Mouse (Mus musculus): ENCODE data around the gene Plcg1.

The Plcg1 gene

DNA sequence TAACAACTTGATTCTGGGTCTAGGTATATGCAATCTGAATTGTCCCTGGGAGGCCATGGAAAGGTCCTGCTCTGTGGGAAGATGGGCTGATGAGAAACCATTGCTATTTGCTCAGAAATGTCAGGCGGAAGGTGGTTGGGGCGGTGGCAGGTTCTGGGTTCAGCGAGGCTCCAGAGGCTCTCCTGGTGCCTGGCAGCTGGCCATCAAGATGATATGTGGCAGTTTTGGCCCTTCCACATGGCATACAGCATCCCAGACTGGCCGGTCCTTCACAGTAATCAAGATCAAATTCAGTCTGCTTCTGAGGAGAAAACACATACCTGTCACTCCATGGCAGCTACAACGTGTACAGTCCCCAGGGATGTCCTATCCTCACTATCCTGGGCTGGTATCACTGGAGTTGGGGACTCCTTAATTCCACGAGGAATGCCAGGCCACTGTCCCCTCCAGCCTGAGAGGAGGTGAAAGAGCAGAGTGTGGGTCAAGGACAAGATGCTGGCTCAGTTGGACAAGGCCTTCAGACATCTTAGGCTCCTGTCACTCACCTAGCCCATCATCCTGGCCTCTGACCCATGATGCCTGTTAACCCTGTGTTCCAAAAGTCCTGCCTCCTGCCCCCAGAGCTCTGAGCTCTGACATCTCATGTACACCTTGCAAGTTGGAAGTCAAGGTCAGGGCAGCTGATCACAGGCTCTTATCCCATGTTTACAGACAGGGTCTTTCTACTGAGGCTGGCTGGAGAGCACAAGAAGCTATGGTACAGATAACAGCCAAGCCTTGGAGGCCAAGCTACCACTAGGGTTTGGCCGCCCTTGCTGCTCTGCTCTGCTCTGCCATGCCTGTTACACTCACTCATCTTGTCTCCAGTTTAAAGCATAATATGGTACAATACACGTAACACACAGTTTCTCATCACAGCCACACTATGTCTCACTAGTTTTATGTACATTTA, 40.5 kb downstream of the Plcg1 start:
- DNase-seq, result no peak

DNA sequence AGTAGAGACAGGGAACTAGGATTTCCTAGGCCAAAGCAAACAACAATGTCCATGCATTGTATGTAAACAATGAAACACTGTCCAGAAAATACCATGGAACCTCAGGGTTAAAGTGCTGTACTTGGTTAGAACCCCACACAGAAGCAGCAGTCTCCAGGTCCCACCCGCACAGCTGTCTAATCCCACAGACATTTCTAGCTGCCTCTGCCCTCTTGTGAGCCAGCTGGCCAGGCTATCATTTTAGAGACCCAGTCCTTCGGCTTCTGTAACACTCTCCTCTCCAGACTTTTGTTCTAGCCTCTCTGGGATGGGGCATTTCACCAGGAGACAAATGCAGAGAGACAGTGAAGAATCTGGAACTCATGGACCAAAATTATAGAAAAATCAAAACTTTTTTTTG, 46.9 kb downstream of the Plcg1 start:
- DNase-seq, result no peak

DNA sequence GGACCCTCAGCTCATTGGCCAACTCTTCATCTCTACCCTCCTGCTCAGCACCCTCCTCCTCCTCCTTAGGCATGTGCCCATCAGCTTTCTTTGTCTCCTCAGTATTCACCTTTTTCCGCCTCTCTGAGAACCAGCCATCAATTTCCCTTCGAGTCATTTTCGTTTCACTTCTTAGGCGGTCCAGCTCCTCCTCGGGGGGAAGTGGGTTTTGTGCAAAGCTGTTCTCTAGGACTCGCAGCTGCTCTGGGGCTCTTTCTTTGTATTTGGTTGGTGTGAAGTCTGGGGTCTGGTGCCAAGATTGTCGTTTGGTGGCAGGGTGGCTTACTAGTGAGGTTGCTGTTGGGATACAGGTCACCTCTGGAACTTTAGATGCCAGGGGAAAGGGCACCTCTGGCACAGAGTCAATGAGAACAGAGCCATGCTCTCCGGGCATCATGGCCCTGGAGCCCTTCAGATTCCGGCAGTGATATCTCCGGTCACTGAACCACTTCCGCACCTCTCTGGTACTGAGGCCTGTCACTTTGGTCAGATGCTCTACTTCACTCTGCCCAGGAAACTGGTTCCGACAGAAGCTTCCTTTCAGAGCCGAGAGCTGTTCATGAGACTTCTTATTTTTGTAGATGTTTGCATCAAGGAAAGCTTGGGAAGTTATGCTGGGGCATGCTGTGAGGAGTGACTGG, 49.2 kb downstream of the Plcg1 start:
- DNase-seq, result no peak

DNA sequence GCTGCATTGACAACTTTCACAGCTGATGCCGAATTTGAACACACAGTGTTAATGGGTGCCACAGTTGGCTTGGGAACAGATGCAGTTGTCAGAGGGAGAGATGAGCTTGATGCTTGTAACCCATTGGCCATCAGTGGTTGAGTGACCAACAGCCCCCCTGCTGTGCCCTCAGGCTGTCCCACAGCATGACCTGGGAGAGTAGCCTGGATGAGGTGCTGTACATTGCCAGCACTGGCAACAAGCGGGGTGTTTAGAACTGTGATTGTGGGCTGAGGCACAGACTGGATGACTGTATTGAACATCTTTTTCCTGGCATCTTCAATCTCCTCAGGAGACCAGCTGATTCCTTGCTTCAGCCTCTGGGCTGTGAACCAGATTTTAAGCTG, 49.7 kb downstream of the Plcg1 start:
- no peak for DNase-seq

DNA sequence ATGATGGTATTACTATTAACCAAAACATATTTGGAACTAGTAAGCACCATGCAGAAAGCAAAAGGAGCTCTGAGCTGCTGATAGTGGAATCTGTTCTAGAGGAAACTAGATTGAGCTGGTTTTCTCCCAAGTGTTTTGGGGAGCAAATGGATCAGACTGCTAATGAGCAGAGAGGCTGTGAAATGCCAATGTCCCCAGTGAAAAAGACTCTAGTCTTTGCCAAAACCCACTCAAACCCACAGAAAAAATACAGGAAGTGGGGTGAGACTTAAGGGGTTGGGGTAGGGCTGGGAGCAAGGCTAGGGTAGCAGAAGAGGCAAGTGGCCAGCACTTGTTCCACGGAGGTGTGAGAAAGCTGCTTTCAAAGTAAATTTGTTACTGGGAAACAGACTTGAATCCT, 55.2 kb downstream of the Plcg1 start:
- peak in 1 of 2 experiments; percentile 33 for DNase-seq

DNA sequence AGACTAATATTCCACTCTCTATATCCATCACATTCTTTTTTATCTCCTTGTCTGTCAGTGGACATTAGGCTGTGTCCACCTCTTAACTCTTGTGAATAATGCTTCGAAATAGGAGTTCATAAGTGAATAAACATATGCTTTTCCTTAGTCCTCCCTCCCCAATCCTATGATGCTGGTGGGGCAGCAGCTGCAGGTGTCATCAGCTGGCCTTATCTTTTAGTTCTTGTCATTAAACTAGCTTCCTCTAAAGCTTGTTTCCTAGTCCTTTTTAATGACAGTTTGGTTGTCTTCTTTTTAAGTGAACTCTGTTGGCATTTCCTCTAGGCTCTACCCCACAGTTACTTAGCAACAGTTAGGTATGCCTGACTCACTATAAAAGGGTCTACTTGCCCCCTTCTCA, 57.9 kb downstream of the Plcg1 start:
- no peak for DNase-seq

DNA sequence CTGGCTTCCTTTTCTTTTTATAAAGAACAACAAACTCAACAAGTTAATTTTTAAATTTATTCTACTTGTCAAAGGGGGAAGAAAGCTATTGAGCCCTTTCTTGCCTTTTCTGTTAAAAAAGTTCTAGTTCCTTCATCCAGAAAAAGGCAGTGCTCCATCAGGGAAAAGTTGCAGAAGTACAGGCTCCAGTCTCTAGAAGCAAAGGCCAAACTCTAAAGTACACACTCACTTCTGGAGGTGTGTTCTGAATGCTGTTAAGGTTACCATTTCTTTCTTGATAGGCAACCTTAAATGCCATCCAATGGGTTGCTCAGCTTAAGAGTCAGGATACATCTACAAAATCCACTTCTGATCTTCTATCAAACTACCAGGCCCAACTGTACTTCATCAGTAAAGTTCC, 58.6 kb downstream of the Plcg1 start:
- DNase-seq, result peak in 1 of 2 experiments; percentile 39

DNA sequence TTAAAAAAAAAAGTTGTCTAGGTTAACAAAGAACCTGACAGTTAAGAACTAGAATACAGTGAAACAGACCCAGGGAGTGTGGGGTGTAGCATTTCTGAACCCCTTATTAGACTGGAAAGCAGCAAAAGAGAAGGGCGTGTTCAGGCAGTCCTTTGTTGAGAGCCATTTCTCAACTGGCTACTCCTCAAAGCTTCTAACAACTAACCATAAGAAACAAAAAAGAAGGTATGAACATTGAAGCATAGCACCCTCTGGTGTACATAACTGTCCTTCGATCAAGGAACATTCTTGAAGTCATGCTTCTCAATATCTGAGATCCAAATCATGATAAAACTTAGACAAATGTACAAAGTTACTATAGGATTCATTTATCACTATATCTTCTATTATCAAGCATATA, 62.0 kb downstream of the Plcg1 start:
- no peak for DNase-seq

DNA sequence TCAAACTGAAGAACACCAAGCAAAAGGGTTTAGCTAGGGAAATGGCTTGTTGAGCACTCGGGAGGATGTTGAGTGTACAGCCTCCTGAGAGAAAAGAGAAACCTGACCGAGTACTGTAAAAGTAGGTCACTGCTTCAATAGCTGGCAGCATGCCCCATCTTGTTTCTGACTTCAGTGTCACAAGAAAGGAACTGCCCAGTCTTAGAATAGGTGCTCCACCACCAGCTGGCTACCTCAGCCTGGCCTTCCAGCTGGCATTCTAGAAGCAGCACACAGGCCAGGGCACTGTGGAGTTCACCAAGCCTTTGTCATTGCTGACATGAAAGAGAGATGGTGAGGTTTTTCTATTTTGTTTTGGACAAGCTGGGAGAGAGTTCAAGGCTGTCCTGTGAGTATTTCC, 65.9 kb downstream of the Plcg1 start:
- DNase-seq, result peak; percentile 78 to 87

DNA sequence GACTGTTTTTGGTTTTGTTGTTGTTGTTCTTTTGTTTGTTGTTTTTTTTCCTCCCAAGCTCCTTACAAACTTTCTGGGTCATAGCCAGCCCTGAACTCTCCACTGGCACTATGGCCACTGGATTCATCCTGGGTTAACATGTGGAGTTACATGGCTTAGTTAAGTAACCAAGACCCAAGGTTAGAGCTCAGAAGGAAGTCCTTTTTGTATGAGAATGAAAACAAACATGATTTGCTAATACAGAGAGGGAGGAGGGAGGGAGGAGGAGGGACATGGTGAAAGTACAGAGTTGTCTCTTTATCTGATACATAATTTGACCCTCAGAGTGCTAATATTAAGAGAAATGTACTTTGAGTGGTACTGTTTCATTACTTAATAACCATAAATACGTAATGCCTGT, 67.1 kb downstream of the Plcg1 start:
- DNase-seq, result no peak

DNA sequence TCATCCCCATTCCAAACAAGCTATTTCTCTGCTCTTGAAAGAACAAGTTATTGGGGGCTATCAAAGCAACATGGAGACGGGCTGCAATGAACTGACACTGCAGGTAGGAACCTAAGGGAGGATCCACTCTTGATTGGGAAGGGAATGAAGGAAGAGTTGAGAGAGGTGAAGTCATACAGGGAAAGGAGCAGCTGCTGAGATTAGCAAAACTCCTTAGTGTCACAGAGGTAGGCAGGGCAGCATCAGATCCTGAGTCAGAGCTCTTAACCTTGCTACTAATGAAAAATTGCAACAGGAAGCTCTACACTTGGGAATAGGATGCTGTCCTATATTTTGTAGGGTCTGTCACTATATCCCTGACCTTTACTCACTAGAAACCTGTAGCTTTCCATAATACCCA, 69.9 kb downstream of the Plcg1 start:
- DNase-seq, result no peak

DNA sequence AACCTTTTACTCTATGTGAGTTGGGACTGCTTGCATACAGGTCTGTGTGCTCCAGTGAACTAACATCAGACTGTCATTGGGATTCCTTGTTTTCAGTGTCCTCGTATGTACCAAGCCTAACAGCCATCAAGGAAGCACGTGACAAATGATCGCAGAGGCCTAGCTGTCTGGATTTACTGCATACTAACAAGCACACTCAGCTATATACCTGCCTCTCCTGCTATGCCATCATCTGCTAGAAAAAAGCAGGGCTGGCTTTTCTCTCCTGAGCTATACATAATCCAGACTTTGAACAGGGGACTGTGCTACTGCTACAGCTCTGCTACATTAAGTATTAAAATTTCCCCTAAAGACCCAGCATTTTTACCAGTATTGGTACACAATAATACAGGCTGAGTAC, 71.2 kb downstream of the Plcg1 start:
- no peak for DNase-seq

DNA sequence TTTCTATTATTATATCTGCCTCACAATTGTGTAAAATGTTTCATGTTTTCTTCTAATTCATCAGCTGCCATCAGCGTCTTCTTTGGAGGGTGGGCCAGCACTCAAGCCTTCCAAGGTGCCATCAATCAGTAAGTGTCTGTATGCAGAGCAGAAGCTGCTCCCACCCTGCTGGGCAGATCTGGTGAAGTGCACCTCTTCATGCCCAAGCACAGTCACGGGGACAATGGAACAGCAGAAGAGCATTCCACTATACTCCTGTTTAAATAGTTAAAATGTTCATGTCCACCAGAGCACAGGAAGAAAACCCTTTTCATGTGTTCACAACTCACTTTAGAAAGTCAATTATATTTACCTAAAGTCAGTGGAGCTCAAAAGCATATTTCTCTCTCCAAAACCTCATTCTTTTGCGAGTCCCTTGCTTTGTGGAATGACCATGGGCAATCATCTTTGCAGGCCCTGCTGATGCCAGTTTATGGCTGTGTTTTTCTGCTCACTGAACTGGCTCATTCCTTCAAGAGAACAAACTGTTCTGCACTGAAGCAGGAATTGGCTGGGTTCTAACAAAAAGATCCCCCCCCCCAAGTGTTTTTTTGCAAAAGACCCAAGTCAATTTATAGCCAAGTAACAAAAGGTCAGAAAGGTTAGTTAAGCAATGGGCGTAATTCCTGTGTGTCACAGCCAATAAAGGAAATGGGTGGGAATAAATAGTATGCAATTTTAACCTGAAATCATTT, 73.9 kb downstream of the Plcg1 start:
- DNase-seq, result peak; percentile 70 to 76

DNA sequence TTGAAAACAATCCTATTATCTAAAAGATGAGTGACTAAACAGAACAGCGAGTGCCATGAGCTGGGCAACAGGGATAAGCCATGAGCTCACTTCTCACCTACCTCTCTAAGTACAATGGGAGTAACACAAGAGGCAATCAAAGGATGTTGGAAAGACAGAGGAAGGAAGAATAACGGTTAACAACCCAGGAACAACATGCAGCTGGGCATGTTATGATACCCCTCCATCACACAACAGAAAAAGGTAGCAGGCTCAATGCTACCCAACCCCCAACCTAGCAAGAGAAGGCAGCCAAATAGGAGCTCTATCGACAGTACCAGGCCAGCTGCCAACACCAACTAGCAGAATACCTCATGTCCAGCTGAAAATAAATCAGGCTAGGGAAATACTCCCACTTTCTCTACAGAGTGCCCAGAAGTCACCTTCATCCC, 75.0 kb downstream of the Plcg1 start:
- DNase-seq, result peak; percentile 82 to 85

DNA sequence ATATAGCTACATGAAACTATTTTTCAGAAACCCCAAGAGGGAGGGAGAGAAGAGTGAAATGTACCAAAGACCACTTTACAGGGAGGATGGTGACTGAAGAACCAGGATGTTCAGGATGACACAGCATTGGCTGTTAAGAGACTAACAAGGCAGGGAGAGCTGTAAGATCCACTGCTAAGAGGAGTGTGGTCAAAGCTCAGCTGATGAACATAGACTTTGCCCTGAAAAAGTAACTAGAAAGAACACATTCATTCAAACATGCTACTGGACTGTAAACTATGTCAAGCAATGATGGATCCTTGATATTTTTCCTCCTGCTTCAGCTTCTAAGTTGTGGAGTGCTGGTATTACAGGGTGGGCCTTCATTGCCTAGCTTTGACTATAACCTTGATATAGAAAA, 79.3 kb downstream of the Plcg1 start:
- DNase-seq, result peak in 1 of 2 experiments; percentile 51

DNA sequence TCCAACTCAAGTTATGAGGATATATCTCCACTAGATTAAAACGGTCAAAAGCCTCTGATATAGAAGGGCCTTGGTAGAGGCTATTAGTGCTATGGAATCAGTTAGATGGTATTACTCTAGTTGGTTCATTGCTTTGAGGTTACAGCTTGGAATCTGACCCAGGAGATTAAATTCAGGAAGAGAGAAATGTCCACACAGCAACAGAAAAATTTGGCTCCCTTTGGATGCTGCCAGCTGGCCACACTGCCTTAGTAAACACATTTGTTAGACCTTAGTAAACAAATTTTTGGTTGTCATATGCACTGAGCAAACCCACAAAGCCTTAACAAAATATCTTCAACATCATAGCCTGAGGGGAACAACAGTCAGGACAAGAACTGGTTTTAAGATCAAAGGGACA, 79.7 kb downstream of the Plcg1 start:
- no peak for DNase-seq

Data from kidney, adult 8-10 months (tissue).